Mouse (Mus musculus) ES-Bruce4 (cell line): ENCODE data around the gene Tmem123.

Experiments
- CTCF ChIP-seq: IDR thresholded peaks from one replicate; pipeline ENCODE4 v1.8.1; 2011; ENCODE audit warnings: low read depth, low read length
- POLR2A ChIP-seq: IDR thresholded peaks from one replicate; pipeline ENCODE4 v1.8.1; 2011; ENCODE audit warnings: low read length; ENCODE audit not compliant: insufficient read depth

DNA sequence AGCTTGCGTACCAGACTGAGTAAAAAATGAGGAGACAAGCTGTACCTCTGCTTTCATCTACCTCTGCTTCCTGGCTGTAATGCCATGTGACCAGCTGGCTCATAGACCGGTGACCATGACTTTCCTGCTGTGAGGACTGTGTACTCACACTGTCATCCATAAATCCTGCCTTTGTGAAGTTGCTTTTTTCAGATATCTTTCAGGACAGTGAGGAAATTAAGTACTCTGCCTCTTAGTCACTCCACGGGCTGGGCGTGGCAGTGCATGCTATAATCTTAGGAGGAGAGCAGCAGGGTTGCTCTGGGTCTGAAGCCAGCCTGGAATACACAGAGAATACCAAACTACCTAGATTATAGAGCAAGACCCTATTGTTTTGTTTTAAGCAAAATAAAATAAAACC is 14.3 kb upstream of the Tmem123 start:
- TF ChIP-seq POLR2A (no peak), CTCF (no peak)
